Mouse (Mus musculus) kidney, postnatal 0 days (tissue): Measurements from ENCODE around the gene Dcaf17. TPM values are rescaled to one million over a fixed set of nuclear protein-coding genes. Genes with fewer than 3 reads are reported as not detected.

Experiments used
- ATAC-seq: fragments of 200-750 bp; cut with Nextera tagmentation; replicated peaks from 2 replicates; pipeline ENCODE4 v1.8.0; 2017; ENCODE audit warnings: low read depth, moderate number of reproducible peaks, moderate TSS enrichment, moderate library complexity; ENCODE audit not compliant: low FRiP score
- DNase-seq: peaks from one replicate; pipeline ENCODE4 v3.0.0-alpha.2; 2016; ENCODE audit warnings: low spot score
- H3K27ac ChIP-seq: fragments of 300-500 bp; sonication (generic); 2 replicates; pipeline ENCODE4 v1.5.1; 2014; ENCODE audit warnings: mild to moderate bottlenecking
- H3K27me3 ChIP-seq: fragments of 300-500 bp; sonication (generic); 2 replicates; pipeline ENCODE4 v1.6.1; 2014; ENCODE audit warnings: low read length, mixed read lengths; ENCODE audit not compliant: insufficient read depth
- H3K36me3 ChIP-seq: fragments of 300-500 bp; sonication (generic); 2 replicates; pipeline ENCODE4 v1.6.1; 2014; ENCODE audit warnings: low read length, mixed read lengths; ENCODE audit not compliant: insufficient read depth
- H3K4me1 ChIP-seq: fragments of 300-500 bp; sonication (generic); replicated peaks from 2 replicates; pipeline ENCODE4 v1.6.1; 2014; ENCODE audit warnings: antibody characterized with exemption, low read length, mixed read lengths; ENCODE audit not compliant: insufficient read depth
- H3K4me2 ChIP-seq: fragments of 300-500 bp; sonication (generic); 2 replicates; pipeline ENCODE4 v1.6.1; 2014; ENCODE audit warnings: mild to moderate bottlenecking, low read length, moderate library complexity, mixed read lengths
- H3K4me3 ChIP-seq: fragments of 300-500 bp; sonication (generic); replicated peaks from 2 replicates; pipeline ENCODE4 v1.5.1; 2014; ENCODE audit warnings: low read depth, low read length
- H3K9ac ChIP-seq: fragments of 300-500 bp; sonication (generic); 2 replicates; pipeline ENCODE4 v1.6.1; 2014; ENCODE audit warnings: low read depth, low read length
- H3K9me3 ChIP-seq: fragments of 300-500 bp; sonication (generic); replicated peaks from 2 replicates; pipeline ENCODE4 v1.6.1; 2016; ENCODE audit warnings: low read length, inconsistent platforms, mixed read lengths
- CTCF ChIP-seq: IDR thresholded peaks from 2 replicates; pipeline ENCODE4 v1.5.1; 2016; ENCODE audit warnings: antibody characterized with exemption, low read depth, mild to moderate bottlenecking, moderate library complexity
- WGBS: fragments of 180-500 bp; shearing (Covaris S2); extraction: QIAGEN DNeasy Blood & Tissue Kit; methylation state at CpG from one replicate; pipeline ENCODE4 v1.1.7; 2014; 5-methylcytosine and 5-hydroxymethylcytosine counted together
- polyA plus RNA-seq: library from polyadenylated mRNA; unstranded; fragments of >200 nt; fragmentation: Nextera tagmentation; extraction: Ambion mirVana; gene quantifications from 2 replicates; pipeline ENCODE4 v1.2.1, GENCODE M21; 2015

Gene Dcaf17
- polyA plus RNA-seq, 1 experiment from 2014 or later: 27.3 TPM

DNA sequence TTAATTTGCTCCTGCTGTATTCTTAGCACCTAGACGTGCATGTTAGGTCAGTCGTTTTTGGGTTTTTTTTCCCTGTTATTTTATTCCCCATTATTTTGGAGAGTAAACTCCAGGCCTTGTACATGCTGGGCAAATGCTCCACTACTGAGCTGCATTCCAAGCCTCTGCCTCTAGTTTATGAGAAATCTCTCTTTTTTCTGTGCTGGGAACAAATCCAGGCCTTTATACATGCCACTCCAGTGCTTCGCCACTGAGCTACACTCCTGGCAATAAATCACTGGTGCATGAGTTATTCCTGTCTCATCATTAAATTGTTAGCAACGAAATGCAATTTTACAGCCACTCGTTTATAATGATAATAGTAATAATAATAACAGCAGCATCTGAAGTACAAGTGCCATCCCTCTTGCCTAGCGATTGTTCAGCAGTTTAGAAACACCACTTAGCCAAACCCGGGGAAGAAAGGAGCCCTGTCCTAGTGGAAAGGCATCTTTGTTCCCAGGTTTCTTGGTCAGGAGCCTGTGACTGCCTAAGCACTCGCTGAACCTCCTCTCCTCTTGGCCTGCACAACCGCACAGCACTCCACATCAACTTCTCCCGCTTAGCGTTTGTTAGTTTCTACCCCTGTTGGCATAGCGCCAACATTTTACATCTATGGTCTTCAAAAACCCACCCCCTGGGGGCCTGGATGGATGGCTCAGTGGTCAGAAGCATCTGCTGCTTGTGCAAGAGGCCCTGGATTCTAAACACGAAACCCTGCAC is 67.3 kb downstream of the Dcaf17 start:
- Histone ChIP-seq H3K9me3 (no peaks in the 10 kb centered on the region), H3K9ac (no peak overlapping the region), H3K4me3 (no peak overlapping the region), H3K4me2 (no peak overlapping the region), H3K4me1 (no peaks in the 10 kb centered on the region), H3K27ac (no peak overlapping the region), H3K27me3 (no peaks in the 10 kb centered on the region), H3K36me3 (no peaks in the 10 kb centered on the region)
- no peak for DNase-seq
- no peak for ATAC-seq
- TF ChIP-seq CTCF: no peak
- 67% methylated on average over 13 of the region's 13 CpGs for WGBS

DNA sequence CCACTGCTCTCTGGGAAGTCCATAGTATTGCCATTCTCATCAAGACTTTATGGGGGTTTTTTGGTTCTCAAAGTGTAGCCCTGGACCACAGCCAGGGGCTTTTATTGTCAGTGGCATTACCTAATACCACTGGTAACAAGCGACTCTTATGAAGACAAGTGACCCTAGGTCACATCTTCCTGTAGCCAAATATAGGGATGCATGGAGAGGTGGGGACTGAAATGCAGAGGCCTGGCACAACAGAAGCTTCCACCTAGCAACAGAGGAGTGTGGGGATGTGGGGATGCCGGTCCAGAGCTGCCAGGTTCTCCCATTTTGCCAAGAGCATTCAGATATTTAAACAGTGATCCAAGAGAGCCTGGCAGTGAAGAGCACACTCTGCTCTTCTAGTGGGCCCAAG is 68.5 kb downstream of the Dcaf17 start:
- no peaks in the 10 kb centered on the region for H3K4me1 ChIP-seq
- no peak overlapping the region for H3K4me2 ChIP-seq
- WGBS: 62% methylated on average over 2 of the region's 2 CpGs
- H3K36me3 ChIP-seq: no peaks in the 10 kb centered on the region
- no peaks in the 10 kb centered on the region for H3K27me3 ChIP-seq
- no peak for ATAC-seq
- TF ChIP-seq CTCF: no peak
- H3K27ac ChIP-seq: no peak overlapping the region
- no peak overlapping the region for H3K4me3 ChIP-seq
- H3K9me3 ChIP-seq: no peaks in the 10 kb centered on the region
- no peak for DNase-seq
- H3K9ac ChIP-seq: no peak overlapping the region

DNA sequence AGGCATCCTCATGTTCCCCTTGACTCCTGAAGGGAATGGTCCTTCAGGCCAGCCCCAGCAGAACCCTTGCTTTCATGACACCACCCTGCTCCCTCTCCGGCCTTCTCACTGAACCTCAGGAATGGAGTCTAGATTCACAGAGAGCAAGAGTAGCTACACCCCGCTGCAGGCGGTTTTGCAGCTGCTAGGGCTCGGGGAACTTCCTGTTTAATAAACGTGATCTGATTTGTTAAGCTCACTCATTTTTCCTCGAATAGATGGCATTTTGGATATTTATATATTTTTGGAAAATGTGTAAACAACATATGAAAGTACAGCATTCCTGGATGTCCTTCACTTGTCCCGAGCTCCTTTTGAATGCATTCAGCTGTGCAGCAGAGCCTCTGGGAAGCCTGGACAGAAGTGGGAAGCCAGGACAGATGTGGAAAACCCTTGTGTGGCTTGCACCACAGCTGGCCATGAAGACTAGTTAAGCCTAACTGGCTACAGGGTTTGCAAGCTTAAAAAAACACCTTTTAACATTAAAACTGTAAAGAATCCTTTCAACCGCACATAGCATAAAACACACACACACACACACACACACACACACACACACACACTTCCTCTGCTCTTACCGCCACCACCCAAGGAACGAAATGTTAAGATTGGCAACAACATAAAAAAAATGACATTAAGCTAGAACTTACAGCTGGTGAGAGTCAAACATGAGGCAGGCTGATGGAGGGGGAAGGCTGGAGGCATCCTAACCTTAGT is 72.8 kb downstream of the Dcaf17 start:
- ATAC-seq (no peak), DNase-seq (peak; percentile 64)
- no peak overlapping the region for H3K4me2 ChIP-seq
- no peak overlapping the region for H3K9ac ChIP-seq
- H3K36me3 ChIP-seq: no peaks in the 10 kb centered on the region
- no peak for TF ChIP-seq CTCF
- H3K9me3 ChIP-seq: no peaks in the 10 kb centered on the region
- WGBS: 59% methylated on average over 10 of the region's 10 CpGs
- no peaks in the 10 kb centered on the region for H3K27me3 ChIP-seq
- H3K27ac ChIP-seq: peak overlapping the region; percentile 57; the same call in 1 of the 2 replicates
- H3K4me1 ChIP-seq: no peaks in the 10 kb centered on the region
- H3K4me3 ChIP-seq: no peak overlapping the region

DNA sequence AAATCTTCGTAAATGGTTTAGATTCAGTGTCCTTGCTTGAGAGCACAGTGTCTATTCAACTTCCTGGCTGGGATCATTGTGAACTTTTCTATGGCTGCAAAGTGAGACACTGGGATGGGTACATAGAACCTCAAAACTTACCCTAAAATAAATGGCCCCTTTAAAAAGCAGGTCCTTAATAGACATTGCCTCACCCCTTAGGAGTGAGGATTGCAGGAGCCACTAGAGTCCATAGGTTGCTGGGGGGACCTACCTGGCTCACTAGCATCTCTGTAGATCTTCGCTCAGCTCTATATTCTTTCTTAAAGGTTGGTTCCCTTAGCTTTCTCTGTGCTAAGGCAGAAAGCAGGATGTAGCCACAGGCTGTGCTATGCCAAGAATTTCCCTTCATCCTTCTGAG is 75.2 kb downstream of the Dcaf17 start:
- Histone ChIP-seq H3K4me1 (no peaks in the 10 kb centered on the region), H3K36me3 (no peaks in the 10 kb centered on the region), H3K27ac (no peak overlapping the region), H3K9ac (no peak overlapping the region), H3K4me3 (no peak overlapping the region), H3K27me3 (no peaks in the 10 kb centered on the region), H3K9me3 (no peaks in the 10 kb centered on the region), H3K4me2 (no peak overlapping the region)
- DNase-seq (no peak), ATAC-seq (no peak)
- 78% methylated on average over 2 of the region's 2 CpGs for WGBS
- no peak for TF ChIP-seq CTCF

DNA sequence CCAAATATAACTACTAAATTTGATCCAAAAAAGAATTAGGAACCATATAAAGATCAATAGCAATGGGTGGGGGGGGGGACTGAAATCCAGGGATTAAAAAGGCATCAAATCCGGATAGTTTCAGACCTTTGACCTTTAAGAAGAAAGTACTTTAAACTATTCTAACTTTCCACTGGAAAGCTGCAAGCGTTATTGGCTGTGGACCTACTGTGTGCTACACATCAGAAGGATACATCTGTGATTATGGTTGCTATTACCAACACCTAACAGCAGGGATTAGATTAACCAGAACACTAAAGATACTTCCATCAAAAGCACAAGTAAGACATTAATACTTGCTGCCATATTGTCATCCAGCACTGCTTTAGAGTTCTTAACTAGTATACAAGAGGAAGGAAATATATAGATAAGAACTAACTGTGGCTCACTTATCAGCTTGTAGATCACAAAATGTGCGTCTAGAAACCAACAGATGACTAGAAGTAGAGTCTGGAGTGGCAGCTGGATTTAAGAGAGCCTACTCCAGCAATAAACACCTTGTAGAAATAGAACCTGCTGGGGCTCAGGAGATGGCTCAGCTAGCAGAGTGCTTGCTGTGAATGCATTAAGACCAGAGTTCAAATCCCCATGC is 76.9 kb downstream of the Dcaf17 start:
- H3K27me3 ChIP-seq: no peaks in the 10 kb centered on the region
- no peak overlapping the region for H3K4me3 ChIP-seq
- no peak overlapping the region for H3K9ac ChIP-seq
- no peaks in the 10 kb centered on the region for H3K9me3 ChIP-seq
- H3K4me1 ChIP-seq: no peaks in the 10 kb centered on the region
- no peak overlapping the region for H3K27ac ChIP-seq
- 74% methylated on average over 3 of the region's 3 CpGs for WGBS
- no peaks in the 10 kb centered on the region for H3K36me3 ChIP-seq
- TF ChIP-seq CTCF: no peak
- no peak overlapping the region for H3K4me2 ChIP-seq
- no peak for ATAC-seq
- no peak for DNase-seq

DNA sequence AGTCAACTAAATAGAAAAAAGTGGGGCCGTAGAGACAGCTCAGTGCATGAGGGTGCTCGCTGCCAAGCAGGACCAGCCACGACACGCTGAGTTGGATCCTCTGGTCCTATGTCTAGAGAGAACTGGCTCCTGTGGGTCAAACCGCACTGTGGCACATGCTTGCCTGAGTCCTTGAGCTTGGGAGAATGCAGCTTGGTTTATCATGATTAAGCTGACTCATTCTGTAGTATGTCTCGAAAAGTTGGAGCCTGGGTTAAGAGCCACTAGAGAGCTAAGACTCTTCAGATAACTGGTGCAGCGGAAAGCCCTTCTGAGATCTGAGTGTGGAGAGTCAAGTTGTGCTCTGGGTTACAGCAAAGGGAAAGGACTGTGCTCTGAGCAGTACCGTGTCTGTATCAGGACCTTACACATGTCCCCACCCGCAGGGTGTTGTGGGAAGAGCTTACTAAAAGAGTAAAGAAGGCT is 78.9 kb downstream of the Dcaf17 start:
- no peak for TF ChIP-seq CTCF
- ATAC-seq (no peak), DNase-seq (no peak)
- no peaks in the 10 kb centered on the region for H3K27me3 ChIP-seq
- H3K9ac ChIP-seq: no peak overlapping the region
- no peaks in the 10 kb centered on the region for H3K9me3 ChIP-seq
- WGBS: 85% methylated on average over 9 of the region's 9 CpGs
- no peak overlapping the region for H3K27ac ChIP-seq
- no peaks in the 10 kb centered on the region for H3K36me3 ChIP-seq
- H3K4me3 ChIP-seq: no peak overlapping the region
- H3K4me2 ChIP-seq: no peak overlapping the region
- H3K4me1 ChIP-seq: no peaks in the 10 kb centered on the region
